Mouse (Mus musculus) midbrain, embryonic 13.5 days (tissue): Measurements from ENCODE around the gene Gm9758. TPM values are rescaled to one million over a fixed set of nuclear protein-coding genes. Genes with fewer than 3 reads are reported as not detected.
"Not testable (repeated sequence)": the region's sequence is repeated elsewhere in the genome, so short reads cannot be mapped to it uniquely, and the experiment has no call there.

ENCODE experiments used
- ATAC-seq: fragments of 200-750 bp; cut with Nextera tagmentation; 2 replicates; pipeline ENCODE4 v1.8.0; 2017; ENCODE audit warnings: mild to moderate bottlenecking, moderate TSS enrichment, moderate library complexity
- H3K27ac ChIP-seq: fragments of 300-500 bp; sonication (generic); 2 replicates; pipeline ENCODE4 v1.5.1; 2015; ENCODE audit warnings: inconsistent platforms, mild to moderate bottlenecking, moderate library complexity
- H3K27me3 ChIP-seq: fragments of 300-500 bp; sonication (generic); 2 replicates; pipeline ENCODE4 v1.6.1; 2015; ENCODE audit warnings: mild to moderate bottlenecking, inconsistent platforms
- H3K36me3 ChIP-seq: fragments of 300-500 bp; sonication (generic); 2 replicates; pipeline ENCODE4 v1.6.1; 2015; ENCODE audit warnings: mild to moderate bottlenecking, inconsistent platforms
- H3K4me1 ChIP-seq: fragments of 300-500 bp; sonication (generic); replicated peaks from 2 replicates; pipeline ENCODE4 v1.6.1; 2015; ENCODE audit warnings: inconsistent platforms
- H3K4me2 ChIP-seq: fragments of 300-500 bp; sonication (generic); replicated peaks from 2 replicates; pipeline ENCODE4 v1.6.1; 2015; ENCODE audit warnings: moderate library complexity, mild to moderate bottlenecking, inconsistent platforms
- H3K4me3 ChIP-seq: fragments of 300-500 bp; sonication (generic); replicated peaks from 2 replicates; pipeline ENCODE4 v1.5.1; 2015; ENCODE audit warnings: mild to moderate bottlenecking, inconsistent platforms
- H3K9ac ChIP-seq: fragments of 300-500 bp; sonication (generic); replicated peaks from 2 replicates; pipeline ENCODE4 v1.6.1; 2015; ENCODE audit warnings: mild to moderate bottlenecking, inconsistent platforms
- H3K9me3 ChIP-seq: fragments of 300-500 bp; sonication (generic); 2 replicates; pipeline ENCODE4 v1.6.1; 2016; ENCODE audit warnings: mild to moderate bottlenecking, inconsistent platforms
- WGBS: fragments of 180-500 bp; shearing (Covaris S2); methylation state at CpG from one replicate; pipeline ENCODE4 v1.1.7; 2015; 5-methylcytosine and 5-hydroxymethylcytosine counted together
- polyA plus RNA-seq: library from polyadenylated mRNA; unstranded; fragments of >200 nt; fragmentation: Nextera tagmentation; extraction: Ambion mirVana; gene quantifications from 2 replicates; pipeline ENCODE4 v1.2.1, GENCODE M21; 2015

Gm9758 gene
- not detected in 2 replicates for polyA plus RNA-seq

- H3K27ac ChIP-seq, H3K9ac ChIP-seq, H3K9me3 ChIP-seq, H3K4me2 ChIP-seq, ATAC-seq, H3K4me3 ChIP-seq, H3K36me3 ChIP-seq, H3K27me3 ChIP-seq, H3K4me1 ChIP-seq: not testable (repeated sequence)
- WGBS, result 48% methylated on average over 1 of the region's 1 CpGs
Observed at GRCm38 (mm10) chr5:14914799-14915198, at the start of gene Gm9758. Gm9758 (minus strand) TSS chr5:14914899.

- H3K4me1 ChIP-seq, H3K27me3 ChIP-seq, H3K9ac ChIP-seq, H3K4me2 ChIP-seq, H3K27ac ChIP-seq, H3K4me3 ChIP-seq, ATAC-seq, H3K36me3 ChIP-seq: not testable (repeated sequence)
- WGBS, result 81% methylated on average over 13 of the region's 13 CpGs
- H3K9me3 ChIP-seq, result peaks cover 13% of the 10 kb centered on the region
Observed at GRCm38 (mm10) chr5:14963821-14964220, 49.1 kb upstream of the Gm9758 start.

- not testable (repeated sequence) for H3K27me3 ChIP-seq, H3K36me3 ChIP-seq, H3K4me1 ChIP-seq, ATAC-seq, H3K9ac ChIP-seq, H3K4me3 ChIP-seq, H3K4me2 ChIP-seq, H3K27ac ChIP-seq
- whole genome bisulfite sequencing, result 77% methylated on average over 4 of the region's 4 CpGs
- H3K9me3 ChIP-seq, result peaks cover 17% of the 10 kb centered on the region
Observed at GRCm38 (mm10) chr5:14961502-14961901, 46.8 kb upstream of the Gm9758 start.

GRCm38 (mm10) chr5:14955928-14956706 lies 41.4 kb upstream of the Gm9758 start:
- ATAC-seq, result 0 out of 2 replicates have a peak, but pooled peaks have one; percentile 9
- H3K36me3 ChIP-seq, H3K4me1 ChIP-seq, H3K9ac ChIP-seq, H3K27ac ChIP-seq, H3K4me2 ChIP-seq, H3K27me3 ChIP-seq, H3K4me3 ChIP-seq: not testable (repeated sequence)
- 74% methylated on average over 1 of the region's 1 CpGs for WGBS
- H3K9me3 ChIP-seq, result peaks cover 27% of the 10 kb centered on the region

GRCm38 (mm10) chr5:14953587-14953986 lies 38.9 kb upstream of the Gm9758 start:
- not testable (repeated sequence) for H3K27me3 ChIP-seq, H3K4me1 ChIP-seq, ATAC-seq, H3K27ac ChIP-seq, H3K36me3 ChIP-seq, H3K9ac ChIP-seq, H3K4me3 ChIP-seq, H3K4me2 ChIP-seq
- H3K9me3 ChIP-seq, result peaks cover 30% of the 10 kb centered on the region

- not testable (repeated sequence) for H3K4me2 ChIP-seq, H3K9ac ChIP-seq, ATAC-seq, H3K4me3 ChIP-seq, H3K36me3 ChIP-seq, H3K27me3 ChIP-seq, H3K4me1 ChIP-seq, H3K27ac ChIP-seq
- peaks cover 33% of the 10 kb centered on the region for H3K9me3 ChIP-seq
- 73% methylated on average over 3 of the region's 3 CpGs for WGBS
Observed at GRCm38 (mm10) chr5:14952749-14953148, 38.0 kb upstream of the Gm9758 start.

- H3K4me1 ChIP-seq, H3K27me3 ChIP-seq, H3K36me3 ChIP-seq, H3K9ac ChIP-seq, H3K4me3 ChIP-seq, H3K27ac ChIP-seq, H3K4me2 ChIP-seq: not testable (repeated sequence)
- peak; percentile 50; the same call in 1 of the 2 replicates for ATAC-seq
- 66% methylated on average over 7 of the region's 7 CpGs for WGBS
- H3K9me3 ChIP-seq, result peaks cover 33% of the 10 kb centered on the region
Observed at GRCm38 (mm10) chr5:14951822-14952221, 37.1 kb upstream of the Gm9758 start.

GRCm38 (mm10) chr5:14947482-14948198 lies 32.9 kb upstream of the Gm9758 start:
- not testable (repeated sequence) for H3K4me2 ChIP-seq, H3K27ac ChIP-seq, H3K9ac ChIP-seq, H3K4me3 ChIP-seq, ATAC-seq, H3K27me3 ChIP-seq, H3K36me3 ChIP-seq, H3K4me1 ChIP-seq
- H3K9me3 ChIP-seq, result peaks cover 24% of the 10 kb centered on the region
- WGBS, result 57% methylated on average over 4 of the region's 4 CpGs

GRCm38 (mm10) chr5:14945524-14945923 lies 30.8 kb upstream of the Gm9758 start:
- peak; percentile 50; the same call in 1 of the 2 replicates for ATAC-seq
- WGBS, result 63% methylated on average over 4 of the region's 4 CpGs
- H3K36me3 ChIP-seq, H3K9ac ChIP-seq, H3K27ac ChIP-seq, H3K27me3 ChIP-seq, H3K4me3 ChIP-seq, H3K4me2 ChIP-seq, H3K4me1 ChIP-seq: not testable (repeated sequence)
- H3K9me3 ChIP-seq, result peaks cover 15% of the 10 kb centered on the region

GRCm38 (mm10) chr5:14941043-14941442 lies 26.3 kb upstream of the Gm9758 start:
- H3K4me3 ChIP-seq, H3K27ac ChIP-seq, H3K27me3 ChIP-seq, ATAC-seq, H3K36me3 ChIP-seq, H3K4me2 ChIP-seq, H3K9ac ChIP-seq, H3K4me1 ChIP-seq: not testable (repeated sequence)
- 94% methylated on average over 1 of the region's 1 CpGs for WGBS
- peaks cover 15% of the 10 kb centered on the region for H3K9me3 ChIP-seq

GRCm38 (mm10) chr5:14938329-14938728 lies 23.6 kb upstream of the Gm9758 start, which contains the start of gene Speer4e:
Speer4e (minus strand) TSS chr5:14938429.
- H3K36me3 ChIP-seq, H3K9ac ChIP-seq, H3K27me3 ChIP-seq, H3K4me1 ChIP-seq, H3K4me2 ChIP-seq, H3K4me3 ChIP-seq, H3K27ac ChIP-seq, ATAC-seq: not testable (repeated sequence)
- peaks cover 10% of the 10 kb centered on the region for H3K9me3 ChIP-seq
- 46% methylated on average over 1 of the region's 1 CpGs for WGBS

- not testable (repeated sequence) for H3K4me2 ChIP-seq, H3K4me3 ChIP-seq, H3K4me1 ChIP-seq, H3K36me3 ChIP-seq, H3K27me3 ChIP-seq, ATAC-seq, H3K27ac ChIP-seq, H3K9ac ChIP-seq
- 75% methylated on average over 5 of the region's 6 CpGs for WGBS
- peaks cover 12% of the 10 kb centered on the region for H3K9me3 ChIP-seq
Observed at GRCm38 (mm10) chr5:14933721-14934120, 19.0 kb upstream of the Gm9758 start.
